Mouse (Mus musculus): ENCODE results near the gene Phactr2. TPM values are rescaled to one million over a fixed set of nuclear protein-coding genes. Genes with fewer than 3 reads are reported as not detected.

Gene Phactr2
- polyA plus RNA-seq, 1 experiment = 6.6 TPM

DNA sequence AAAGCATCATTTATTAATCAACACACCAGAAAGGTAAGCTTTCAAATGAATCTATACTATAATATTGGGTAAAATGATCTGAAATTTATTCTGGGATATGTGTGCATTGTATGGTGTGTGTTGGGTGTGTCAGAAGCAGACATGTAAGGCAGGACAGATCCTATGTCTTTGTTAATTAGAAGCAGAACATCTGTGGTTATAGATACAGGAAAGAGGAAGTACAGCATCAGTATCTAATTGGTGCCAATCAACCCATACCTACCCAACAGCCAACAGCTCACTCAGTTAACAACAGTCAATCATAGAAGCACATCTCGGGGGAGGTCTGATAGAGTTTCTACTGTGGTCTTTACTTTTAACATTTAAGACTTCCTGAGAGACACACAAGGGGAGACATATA lies 96.3 kb downstream of the Phactr2 start:
- H3K4me1 ChIP-seq (ENCODE audit: control insufficient read depth, insufficient read depth, low read length) = no peaks in the 10 kb centered on the region
- no peak overlapping the region for H3K27ac ChIP-seq (ENCODE audit: insufficient read depth, low read length)
- H3K36me3 ChIP-seq (ENCODE audit: control insufficient read depth, insufficient read depth, low read length, poor library complexity, severe bottlenecking) = no peaks in the 10 kb centered on the region
- H3K4me3 ChIP-seq (ENCODE audit: low read depth, low read length) = no peak overlapping the region
- no peak for TF ChIP-seq EP300 (IDR thresholded peaks at IDR 0.05; ENCODE audit: insufficient read depth, low read depth, low read length)
- no peak for TF ChIP-seq CTCF (IDR thresholded peaks at IDR 0.05; ENCODE audit: low read depth, low read length)
- TF ChIP-seq POLR2A (IDR thresholded peaks at IDR 0.05; ENCODE audit: insufficient read depth, low read length) = no peak
- no peaks in the 10 kb centered on the region for H3K27me3 ChIP-seq (ENCODE audit: control insufficient read depth, insufficient read depth, low read length, poor library complexity, severe bottlenecking)
- H3K9me3 ChIP-seq (replicated peaks; ENCODE audit: control insufficient read depth, insufficient read depth, low read length, poor library complexity, severe bottlenecking) = no peaks in the 10 kb centered on the region
- H3K9ac ChIP-seq (ENCODE audit: low read depth, poor library complexity, severe bottlenecking) = no peak overlapping the region

- H3K9me3 ChIP-seq (replicated peaks; ENCODE audit: control insufficient read depth, insufficient read depth, low read length, poor library complexity, severe bottlenecking) = no peaks in the 10 kb centered on the region
- H3K27me3 ChIP-seq (ENCODE audit: control insufficient read depth, insufficient read depth, low read length, poor library complexity, severe bottlenecking) = no peaks in the 10 kb centered on the region
- H3K27ac ChIP-seq (ENCODE audit: insufficient read depth, low read length) = no peak overlapping the region
- TF ChIP-seq CTCF (IDR thresholded peaks at IDR 0.05; ENCODE audit: low read depth, low read length) (no peak), EP300 (IDR thresholded peaks at IDR 0.05; ENCODE audit: insufficient read depth, low read depth, low read length) (no peak), POLR2A (IDR thresholded peaks at IDR 0.05; ENCODE audit: insufficient read depth, low read length) (no peak)
- H3K36me3 ChIP-seq (ENCODE audit: control insufficient read depth, insufficient read depth, low read length, poor library complexity, severe bottlenecking) = no peaks in the 10 kb centered on the region
- no peak overlapping the region for H3K4me3 ChIP-seq (ENCODE audit: low read depth, low read length)
- no peaks in the 10 kb centered on the region for H3K4me1 ChIP-seq (ENCODE audit: control insufficient read depth, insufficient read depth, low read length)
- H3K9ac ChIP-seq (ENCODE audit: low read depth, poor library complexity, severe bottlenecking) = no peak overlapping the region
These were observed 97.6 kb downstream of the Phactr2 start for GRCm38 (mm10) chr10:13376428-13377260.

- H3K4me1 ChIP-seq (ENCODE audit: control insufficient read depth, insufficient read depth, low read length) = no peaks in the 10 kb centered on the region
- TF ChIP-seq EP300 (IDR thresholded peaks at IDR 0.05; ENCODE audit: insufficient read depth, low read depth, low read length) = no peak
- TF ChIP-seq CTCF (IDR thresholded peaks at IDR 0.05; ENCODE audit: low read depth, low read length) = no peak
- TF ChIP-seq POLR2A (IDR thresholded peaks at IDR 0.05; ENCODE audit: insufficient read depth, low read length) = no peak
- H3K9ac ChIP-seq (ENCODE audit: low read depth, poor library complexity, severe bottlenecking) = no peak overlapping the region
- no peaks in the 10 kb centered on the region for H3K27me3 ChIP-seq (ENCODE audit: control insufficient read depth, insufficient read depth, low read length, poor library complexity, severe bottlenecking)
- no peak overlapping the region for H3K27ac ChIP-seq (ENCODE audit: insufficient read depth, low read length)
- H3K4me3 ChIP-seq (ENCODE audit: low read depth, low read length) = no peak overlapping the region
- no peaks in the 10 kb centered on the region for H3K9me3 ChIP-seq (replicated peaks; ENCODE audit: control insufficient read depth, insufficient read depth, low read length, poor library complexity, severe bottlenecking)
- no peaks in the 10 kb centered on the region for H3K36me3 ChIP-seq (ENCODE audit: control insufficient read depth, insufficient read depth, low read length, poor library complexity, severe bottlenecking)
These were observed 98.4 kb downstream of the Phactr2 start for GRCm38 (mm10) chr10:13375820-13376219.

DNA sequence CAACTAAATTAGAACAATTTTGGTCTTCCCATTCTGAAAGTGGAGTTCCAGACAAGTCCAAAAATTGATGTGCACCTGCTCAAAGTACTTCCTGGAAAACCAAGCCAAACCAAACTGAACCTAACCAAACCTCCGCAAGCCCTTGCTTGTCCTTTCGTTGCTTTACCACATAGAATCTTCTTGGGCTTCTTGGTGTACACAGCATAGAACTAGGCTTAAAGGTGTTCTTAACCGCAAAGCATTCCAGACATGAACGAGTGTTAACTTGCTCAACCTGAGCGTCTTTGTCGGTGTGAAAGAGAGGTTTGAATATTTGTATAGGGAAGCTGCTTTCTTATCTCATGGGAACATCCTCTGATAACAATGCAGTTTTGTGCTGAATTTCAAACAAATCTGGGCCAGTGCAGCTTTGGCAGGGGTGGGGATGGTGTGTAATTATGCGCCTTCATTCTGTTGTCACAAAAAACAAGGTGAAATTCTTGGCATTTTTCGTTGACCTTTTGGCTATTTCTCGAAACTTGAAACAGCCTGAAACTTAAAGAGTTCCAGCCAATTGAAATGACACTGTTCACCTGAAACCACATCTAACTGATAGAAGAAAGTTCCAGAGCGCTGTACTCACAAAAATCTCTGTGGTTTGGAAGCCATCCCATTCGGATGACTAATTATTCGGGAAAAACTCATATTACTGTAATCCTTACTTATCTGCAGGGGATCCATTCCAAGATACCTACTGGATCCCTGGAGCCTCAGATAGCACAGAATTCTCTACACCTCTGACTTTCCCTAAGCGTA lies 104.4 kb downstream of the Phactr2 start:
- H3K4me3 ChIP-seq (ENCODE audit: low read depth, low read length) = no peak overlapping the region
- no peak overlapping the region for H3K27ac ChIP-seq (ENCODE audit: insufficient read depth, low read length)
- no peak overlapping the region for H3K9ac ChIP-seq (ENCODE audit: low read depth, poor library complexity, severe bottlenecking)
- TF ChIP-seq CTCF (IDR thresholded peaks at IDR 0.05; ENCODE audit: low read depth, low read length) (no peak), EP300 (IDR thresholded peaks at IDR 0.05; ENCODE audit: insufficient read depth, low read depth, low read length) (no peak), POLR2A (IDR thresholded peaks at IDR 0.05; ENCODE audit: insufficient read depth, low read length) (no peak)
- no peaks in the 10 kb centered on the region for H3K27me3 ChIP-seq (ENCODE audit: control insufficient read depth, insufficient read depth, low read length, poor library complexity, severe bottlenecking)
- no peaks in the 10 kb centered on the region for H3K4me1 ChIP-seq (ENCODE audit: control insufficient read depth, insufficient read depth, low read length)
- no peaks in the 10 kb centered on the region for H3K36me3 ChIP-seq (ENCODE audit: control insufficient read depth, insufficient read depth, low read length, poor library complexity, severe bottlenecking)
- H3K9me3 ChIP-seq (replicated peaks; ENCODE audit: control insufficient read depth, insufficient read depth, low read length, poor library complexity, severe bottlenecking) = no peaks in the 10 kb centered on the region

DNA sequence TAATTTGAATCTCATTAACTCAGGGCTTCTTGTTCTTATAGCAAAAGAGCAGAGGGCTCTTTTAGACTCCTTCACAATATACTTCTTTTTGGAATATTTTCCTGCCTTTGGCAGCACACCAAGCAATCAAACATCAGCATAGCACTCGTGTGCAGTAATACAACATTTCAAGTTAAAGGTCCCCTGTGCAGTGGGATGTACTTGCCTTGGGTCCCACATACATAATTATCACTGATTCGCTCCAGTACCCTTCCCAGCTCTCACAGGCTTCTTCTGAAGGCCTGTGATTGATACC lies 110.0 kb downstream of the Phactr2 start:
- TF ChIP-seq POLR2A (IDR thresholded peaks at IDR 0.05; ENCODE audit: insufficient read depth, low read length) = no peak
- no peak for TF ChIP-seq EP300 (IDR thresholded peaks at IDR 0.05; ENCODE audit: insufficient read depth, low read depth, low read length)
- no peak for TF ChIP-seq CTCF (IDR thresholded peaks at IDR 0.05; ENCODE audit: low read depth, low read length)
- Histone ChIP-seq H3K36me3 (ENCODE audit: control insufficient read depth, insufficient read depth, low read length, poor library complexity, severe bottlenecking) (no peaks in the 10 kb centered on the region), H3K4me3 (ENCODE audit: low read depth, low read length) (no peak overlapping the region), H3K27me3 (ENCODE audit: control insufficient read depth, insufficient read depth, low read length, poor library complexity, severe bottlenecking) (no peaks in the 10 kb centered on the region), H3K4me1 (ENCODE audit: control insufficient read depth, insufficient read depth, low read length) (no peaks in the 10 kb centered on the region), H3K9me3 (replicated peaks; ENCODE audit: control insufficient read depth, insufficient read depth, low read length, poor library complexity, severe bottlenecking) (no peaks in the 10 kb centered on the region), H3K27ac (ENCODE audit: insufficient read depth, low read length) (no peak overlapping the region), H3K9ac (ENCODE audit: low read depth, poor library complexity, severe bottlenecking) (no peak overlapping the region)

All from ES-Bruce4 (cell line).